Mouse (Mus musculus) T-cell, adult 2 months (primary cell): ENCODE results near the gene Ppfia4.
"Not testable (repeated sequence)": the region's sequence is repeated elsewhere in the genome, so short reads cannot be mapped to it uniquely, and the experiment has no call there.

Experiments used
- DNase-seq: peaks from one replicate; pipeline ENCODE4 v3.0.0; 2022; ENCODE audit warnings: low spot score

Gene Ppfia4

DNA sequence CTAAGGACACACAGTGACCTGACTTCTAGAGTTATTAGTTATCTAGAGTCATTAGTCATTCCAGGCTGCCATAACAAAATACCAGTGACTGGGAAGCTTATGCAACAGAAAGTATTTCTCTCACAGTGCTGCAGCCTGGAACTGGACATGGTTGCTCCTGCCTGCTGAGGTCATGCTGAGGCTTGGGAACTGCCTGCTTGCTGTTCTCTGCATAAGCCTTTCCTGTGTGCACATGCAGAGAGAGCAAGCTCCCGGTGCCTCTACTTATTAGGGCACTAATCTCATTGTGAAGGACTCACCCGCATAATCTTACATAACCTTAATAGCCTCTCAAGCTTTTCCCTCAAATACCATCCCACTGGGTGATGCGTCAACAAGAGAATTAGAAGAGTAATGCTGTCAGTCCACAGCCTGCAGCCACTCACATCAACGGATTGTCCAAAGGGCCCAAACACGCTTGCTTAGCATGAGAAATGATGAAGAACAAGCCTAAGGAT, 59.9 kb downstream of the Ppfia4 start:
- no peak for DNase-seq

- no peak for DNase-seq
Measured at GRCm38 (mm10) chr1:134270026-134270425, 62.7 kb downstream of the Ppfia4 start.

GRCm38 (mm10) chr1:134265797-134266196, 66.9 kb downstream of the Ppfia4 start:
- DNase-seq, result no peak

DNA sequence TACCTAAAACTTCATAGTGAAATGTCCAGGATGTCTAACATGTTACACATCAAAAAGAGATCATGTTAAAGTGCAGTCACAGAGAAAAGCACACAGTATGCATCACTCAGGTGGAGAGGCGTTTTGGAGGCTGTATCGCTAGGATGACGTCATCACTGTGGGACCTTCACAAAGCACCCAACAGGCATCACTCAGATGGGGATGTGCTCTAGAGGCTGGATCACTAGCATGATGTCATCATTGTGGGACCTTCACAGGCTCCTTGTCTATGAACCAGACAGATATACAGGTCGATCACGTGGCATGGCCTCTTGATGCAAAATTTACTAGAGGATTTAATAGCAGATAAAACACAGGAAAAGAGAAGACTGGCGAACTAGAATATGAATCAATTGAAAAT, 68.4 kb downstream of the Ppfia4 start:
- no peak for DNase-seq

GRCm38 (mm10) chr1:134249681-134250080, 83.0 kb downstream of the Ppfia4 start:
- DNase-seq, result not testable (repeated sequence)
